Mouse (Mus musculus) left cerebral cortex, postnatal 36 days (tissue): ENCODE data around the gene Cd164l2. TPM values are rescaled to one million over a fixed set of nuclear protein-coding genes. Genes with fewer than 3 reads are reported as not detected.

Experiments used
- DNase-seq, 2 experiments: peaks; one replicate each; pipeline ENCODE4 v3.0.0; 2021 to 2022; ENCODE audit warnings: low spot score in 2 of 2, mixed read lengths in 1 of 2
- intact Hi-C: fragments of 180-260 bp; cut with DNase I; formaldehyde crosslinking; loops from one replicate; pipeline ENCODE4 v1.15.1; 2025
- total RNA-seq, 2 experiments: library from RNA; stranded (reverse); gene quantifications; 2 replicates each; pipeline ENCODE4 v1.2.3; 2021

Gene Cd164l2
- total RNA-seq, 2 experiments from 2014 or later = 4.9 to 10.0 TPM

- DNase-seq = peak; percentile 82 to 87
- intact Hi-C loops = loop anchor here (5.0 to 10.0 kb wide), 2 partner anchors 200 to 268 kb away; partner anchors contain the start of gene Ahdc1
These were observed 784 bp downstream of the Cd164l2 start for GRCm38 (mm10) chr4:133212562-133213267.

- intact Hi-C loops = loop anchor here (5.0 to 10.0 kb wide), 2 partner anchors 201 to 268 kb away; partner anchors contain the start of gene Ahdc1
- peak in 1 of 2 experiments; percentile 22 for DNase-seq
These were observed 1.3 kb downstream of the Cd164l2 start for GRCm38 (mm10) chr4:133213268-133213590.

- DNase-seq = no peak
- intact Hi-C loops = loop anchor here (5.0 to 10.0 kb wide), 2 partner anchors 201 to 269 kb away; partner anchors contain the start of gene Ahdc1
These were observed 1.7 kb downstream of the Cd164l2 start for GRCm38 (mm10) chr4:133213661-133214060.

GRCm38 (mm10) chr4:133217641-133218040 is 5.7 kb downstream of the Cd164l2 start:
- DNase-seq = peak in 1 of 2 experiments; percentile 43
- intact Hi-C loops = loop anchor here (10.0 kb wide), 1 partner anchor 273 kb away; no protein-coding TSS in a partner anchor

- intact Hi-C loops = loop anchor here (10.0 kb wide), 1 partner anchor 274 kb away; no protein-coding TSS in a partner anchor
- DNase-seq = no peak
These were observed 6.8 kb downstream of the Cd164l2 start for GRCm38 (mm10) chr4:133218745-133219144.

- intact Hi-C loops = no loop called here
- DNase-seq = no peak
These were observed 8.7 kb downstream of the Cd164l2 start for GRCm38 (mm10) chr4:133220656-133221055.

- no peak for DNase-seq
- intact Hi-C loops = no loop called here
These were observed 9.8 kb downstream of the Cd164l2 start for GRCm38 (mm10) chr4:133221701-133222100.

- no peak for DNase-seq
- intact Hi-C loops = no loop called here
These were observed 11.9 kb downstream of the Cd164l2 start for GRCm38 (mm10) chr4:133223875-133224274.

GRCm38 (mm10) chr4:133226073-133226472 is 14.1 kb downstream of the Cd164l2 start:
- intact Hi-C loops = no loop called here
- DNase-seq = no peak

- intact Hi-C loops = no loop called here
- DNase-seq = no peak
These were observed 15.7 kb downstream of the Cd164l2 start for GRCm38 (mm10) chr4:133227636-133228035.

- intact Hi-C loops = no loop called here
- DNase-seq = no peak
These were observed 17.7 kb downstream of the Cd164l2 start for GRCm38 (mm10) chr4:133229582-133229981.

- intact Hi-C loops = no loop called here
- DNase-seq = no peak
These were observed 21.5 kb downstream of the Cd164l2 start for GRCm38 (mm10) chr4:133233285-133233976.

GRCm38 (mm10) chr4:133234771-133235170 is 22.8 kb downstream of the Cd164l2 start:
- no peak for DNase-seq
- intact Hi-C loops = no loop called here

- DNase-seq = no peak
- intact Hi-C loops = no loop called here
These were observed 23.5 kb downstream of the Cd164l2 start for GRCm38 (mm10) chr4:133235415-133235814.

- DNase-seq = no peak
- intact Hi-C loops = no loop called here
These were observed 26.0 kb downstream of the Cd164l2 start for GRCm38 (mm10) chr4:133237911-133238310.

- DNase-seq = peak; percentile 26 to 37
- intact Hi-C loops = no loop called here
These were observed 28.6 kb downstream of the Cd164l2 start, which contains the start of gene Map3k6 for GRCm38 (mm10) chr4:133240490-133240921. Map3k6 (plus strand) TSS chr4:133240818.

GRCm38 (mm10) chr4:133240934-133241908 is 29.3 kb downstream of the Cd164l2 start:
- intact Hi-C loops = no loop called here
- peak; percentile 86 to 87 for DNase-seq

GRCm38 (mm10) chr4:133241910-133242309 is 30.0 kb downstream of the Cd164l2 start:
- DNase-seq = no peak
- intact Hi-C loops = no loop called here

- DNase-seq = no peak
- intact Hi-C loops = no loop called here
These were observed 30.8 kb downstream of the Cd164l2 start for GRCm38 (mm10) chr4:133242710-133243109.

- no peak for DNase-seq
- intact Hi-C loops = no loop called here
These were observed 31.6 kb downstream of the Cd164l2 start for GRCm38 (mm10) chr4:133243538-133243937.
